Mouse (Mus musculus) ES-E14 (cell line): ENCODE data around the gene Golga4.

Source experiments
- CHD2 ChIP-seq: IDR thresholded peaks from 2 replicates; pipeline ENCODE4 v1.6.1; 2014; ENCODE audit warnings: mild to moderate bottlenecking, low read depth, low read length, inconsistent platforms
- HCFC1 ChIP-seq: IDR thresholded peaks from 2 replicates; pipeline ENCODE4 v1.6.1; 2012; ENCODE audit warnings: low read length, inconsistent platforms, borderline replicate concordance; ENCODE audit not compliant: insufficient read depth
- MAFK ChIP-seq: IDR thresholded peaks from 2 replicates; pipeline ENCODE4 v1.6.1; 2014; ENCODE audit warnings: mild to moderate bottlenecking, low read depth, low read length, inconsistent platforms; ENCODE audit not compliant: insufficient read depth

DNA sequence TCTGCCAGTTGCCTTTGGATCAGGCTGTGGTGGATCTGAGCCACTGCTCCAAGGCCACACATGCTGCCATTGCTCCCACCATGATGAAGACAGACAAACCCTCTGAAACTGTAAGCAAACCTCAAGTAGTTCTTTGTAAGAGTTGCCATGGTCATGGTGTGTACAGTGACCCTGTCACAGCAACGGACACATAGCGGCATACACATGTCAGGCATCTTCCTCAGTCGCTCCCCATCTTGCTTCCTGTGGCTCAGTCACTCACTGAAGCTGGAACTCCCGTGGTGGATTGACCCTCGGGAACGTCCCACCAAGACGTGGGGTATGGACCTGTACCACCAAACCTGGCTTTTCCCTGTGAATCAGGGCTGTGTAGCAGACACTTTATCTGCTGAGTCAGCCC lies 57.8 kb downstream of the Golga4 start:
- TF ChIP-seq MAFK (no peak), HCFC1 (no peak), CHD2 (no peak)
